Mouse (Mus musculus) lung, adult 2 months (tissue): ENCODE measurements around the gene Gm1604a. TPM values are rescaled to one million over a fixed set of nuclear protein-coding genes. Genes with fewer than 3 reads are reported as not detected.
"Not testable (repeated sequence)": the region's sequence is repeated elsewhere in the genome, so short reads cannot be mapped to it uniquely, and the experiment has no call there.

Experiments
- DNase-seq: peaks from one replicate; pipeline ENCODE4 v3.0.0; 2022
- H3K4me1 ChIP-seq: fragments of 200-500 bp; 2 replicates; pipeline ENCODE4 v1.6.1; 2011; ENCODE audit warnings: low read length; ENCODE audit not compliant: control insufficient read depth, insufficient read depth
- H3K4me3 ChIP-seq: fragments of 200-500 bp; replicated peaks from 2 replicates; pipeline ENCODE3; 2011; ENCODE audit warnings: low read depth, mild to moderate bottlenecking, control low read depth, low read length; ENCODE audit errors: extremely low read depth
- CTCF ChIP-seq: fragments of 200-500 bp; IDR thresholded peaks from 2 replicates; pipeline ENCODE4 v1.5.1; 2011; ENCODE audit warnings: mild to moderate bottlenecking, low read length, control low read depth; ENCODE audit not compliant: insufficient read depth
- WGBS: fragments of 180-500 bp; shearing (Covaris S2); methylation state at CpG from one replicate; pipeline ENCODE4 v1.1.7; 2018; 5-methylcytosine and 5-hydroxymethylcytosine counted together
- polyA plus RNA-seq: library from polyadenylated mRNA; depleted of rRNA; stranded (reverse); fragments of >200 nt; gene quantifications from 2 replicates; pipeline ENCODE4 v1.2.3, GENCODE M21; 2012

Gene Gm1604a
- polyA plus RNA-seq, 1 experiment = not detected

DNA sequence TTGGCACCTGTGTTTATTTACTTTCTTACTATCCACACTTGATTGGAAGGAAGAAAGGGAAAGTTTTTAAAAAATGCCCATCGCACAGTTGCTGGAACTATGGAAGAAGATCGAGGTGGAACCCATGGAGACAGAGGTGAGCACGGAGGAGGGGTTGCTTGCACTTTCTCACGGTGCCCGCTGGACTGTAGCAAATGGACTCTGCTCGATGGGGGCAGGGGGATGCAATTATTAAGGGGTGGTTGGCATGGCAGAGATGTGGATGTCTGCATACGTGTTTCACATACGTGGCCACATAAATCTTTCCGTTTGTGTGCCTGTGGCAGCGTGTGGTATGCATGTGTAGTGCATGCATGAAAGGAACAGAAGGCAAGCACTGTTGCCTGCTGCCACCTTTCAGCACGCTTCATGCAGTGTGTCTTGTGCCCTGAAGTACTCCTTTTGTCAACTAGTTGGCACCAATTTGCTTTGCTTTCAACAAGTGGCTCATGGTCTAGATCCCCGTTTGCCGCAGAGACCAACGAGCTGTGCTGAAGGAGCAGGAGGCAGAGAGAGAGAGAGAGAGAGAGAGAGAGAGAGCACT lies 487 bp downstream of the Gm1604a start:
- not testable (repeated sequence) for H3K4me3 ChIP-seq, DNase-seq, H3K4me1 ChIP-seq
- 36% methylated on average over 3 of the region's 14 CpGs for WGBS

DNA sequence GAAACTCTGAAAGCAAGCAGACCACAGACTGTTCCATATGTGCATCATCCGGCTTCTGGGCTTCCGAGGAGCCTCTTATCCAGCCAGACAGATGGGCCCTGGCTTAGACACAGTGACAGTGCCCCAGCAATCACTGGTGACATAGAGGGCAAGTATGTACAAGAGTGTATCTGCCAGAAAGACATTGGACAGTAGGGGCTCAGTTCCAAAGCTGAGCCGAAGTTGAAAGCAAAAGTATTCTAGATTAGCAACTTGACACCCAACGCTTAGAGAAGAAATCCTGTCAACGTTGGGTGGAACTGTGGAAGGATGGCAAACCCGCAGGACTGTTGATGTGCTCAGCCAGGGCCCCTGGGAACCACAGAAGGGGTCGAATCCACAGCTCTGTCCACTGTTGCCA lies 4.8 kb downstream of the Gm1604a start:
- H3K4me1 ChIP-seq, DNase-seq, H3K4me3 ChIP-seq: not testable (repeated sequence)
- WGBS = 43% methylated on average over 5 of the region's 7 CpGs

DNA sequence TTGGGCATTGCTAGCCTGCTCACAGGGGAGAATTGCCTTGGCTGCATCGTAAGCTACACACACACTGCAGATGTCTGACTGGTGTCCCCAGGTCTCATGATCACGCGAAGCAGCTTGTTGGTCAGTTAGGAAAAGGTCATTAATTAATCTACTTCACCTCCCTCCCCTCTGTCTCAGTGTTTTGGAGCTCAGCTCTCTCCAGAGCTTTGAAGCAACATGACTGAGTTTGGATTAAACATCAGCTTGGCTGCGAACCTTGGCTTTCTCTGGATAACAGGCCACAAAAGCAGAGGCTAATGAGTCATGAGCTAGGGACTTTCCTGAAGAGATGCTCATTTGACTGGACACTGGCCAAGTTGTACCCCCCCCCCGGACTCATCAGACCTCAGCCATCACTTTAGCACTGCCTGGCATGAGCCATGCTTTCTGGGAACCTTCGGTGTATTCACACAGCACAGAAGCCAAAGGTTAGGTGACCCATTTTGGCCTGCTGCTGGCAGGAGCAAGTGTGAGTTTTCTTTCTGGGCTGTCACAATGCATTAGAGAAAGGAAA lies 5.3 kb downstream of the Gm1604a start:
- whole genome bisulfite sequencing = 46% methylated on average over 3 of the region's 6 CpGs

DNA sequence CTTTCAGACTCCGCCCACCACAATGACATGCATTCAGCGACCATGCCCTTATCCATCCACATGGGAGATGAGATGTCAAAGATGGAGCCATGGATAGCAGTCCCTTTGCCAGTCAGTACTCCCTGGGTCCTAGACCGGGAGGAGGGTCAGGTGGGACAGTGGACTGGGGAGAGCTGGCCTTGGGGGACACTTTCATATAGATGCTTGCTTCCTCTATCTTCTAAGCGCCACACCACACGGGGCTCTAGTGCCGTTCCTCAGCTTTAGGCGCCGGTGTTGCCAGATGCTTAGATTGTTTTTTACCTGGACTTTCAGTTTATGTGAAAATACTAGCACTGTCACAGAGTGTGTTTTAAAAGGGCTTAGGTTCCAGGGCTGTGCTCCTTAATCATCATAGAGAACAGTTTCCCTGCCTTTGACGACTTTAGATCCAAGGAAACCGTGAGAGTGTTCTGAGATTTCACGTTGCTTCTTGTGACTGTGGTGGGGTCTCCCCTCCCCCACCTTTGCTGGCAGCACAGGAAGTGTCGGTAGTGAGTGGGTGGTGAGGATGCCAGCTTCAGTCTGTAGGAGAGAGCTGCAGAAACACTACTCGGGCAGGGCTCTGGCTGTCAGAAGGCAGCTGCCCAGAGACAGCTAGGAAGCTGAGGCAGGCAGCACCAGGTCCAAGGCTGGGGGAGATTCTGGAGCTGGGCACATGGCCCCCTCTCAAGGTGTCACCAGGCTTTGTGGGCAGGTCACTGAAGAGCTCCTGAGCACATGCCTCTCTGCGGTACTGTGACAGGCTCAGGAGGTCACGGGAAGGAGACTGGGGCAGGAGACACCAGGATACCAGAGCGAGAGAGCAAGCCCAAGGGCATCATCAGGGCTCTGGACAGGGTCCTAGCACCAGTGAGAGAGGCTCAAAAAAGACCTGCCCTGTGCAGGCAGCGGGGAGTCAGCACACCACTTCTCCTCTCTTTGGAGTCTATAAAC lies 8.1 kb downstream of the Gm1604a start:
- not testable (repeated sequence) for DNase-seq, H3K4me3 ChIP-seq, H3K4me1 ChIP-seq
- 55% methylated on average over 3 of the region's 17 CpGs for WGBS

More for the DNA sequence above, 5.3 kb downstream of the Gm1604a start:
- not testable (repeated sequence) for H3K4me3 ChIP-seq, H3K4me1 ChIP-seq, DNase-seq

DNA sequence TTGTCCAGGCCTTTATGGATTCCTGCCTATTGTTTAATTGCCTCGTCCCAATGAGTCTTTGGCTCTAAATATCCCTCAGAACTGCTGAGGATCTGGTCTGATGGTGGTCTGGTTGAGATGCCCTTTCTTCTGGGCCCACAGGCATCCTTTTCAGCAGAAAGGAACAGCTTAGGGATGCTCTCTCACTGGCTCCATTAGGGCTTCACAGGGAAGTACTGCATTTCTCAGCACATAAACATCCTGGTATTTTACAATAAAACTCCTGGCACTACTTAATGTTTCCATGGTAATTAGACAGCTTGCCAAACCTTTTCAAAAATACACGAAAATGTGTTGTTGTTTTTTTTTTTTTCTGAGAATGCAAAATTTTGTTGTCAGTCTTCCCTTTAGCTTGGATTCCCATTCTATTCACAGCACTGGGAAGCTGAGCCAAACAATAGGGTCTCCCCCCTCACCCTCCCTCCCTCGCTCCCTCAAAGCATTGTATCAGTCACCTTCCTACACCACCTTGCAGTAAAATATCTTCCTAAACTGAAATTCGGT lies 43.7 kb downstream of the Gm1604a start:
- not testable (repeated sequence) for H3K4me1 ChIP-seq, DNase-seq, H3K4me3 ChIP-seq
- 56% methylated on average over 3 of the region's 4 CpGs for WGBS

DNA sequence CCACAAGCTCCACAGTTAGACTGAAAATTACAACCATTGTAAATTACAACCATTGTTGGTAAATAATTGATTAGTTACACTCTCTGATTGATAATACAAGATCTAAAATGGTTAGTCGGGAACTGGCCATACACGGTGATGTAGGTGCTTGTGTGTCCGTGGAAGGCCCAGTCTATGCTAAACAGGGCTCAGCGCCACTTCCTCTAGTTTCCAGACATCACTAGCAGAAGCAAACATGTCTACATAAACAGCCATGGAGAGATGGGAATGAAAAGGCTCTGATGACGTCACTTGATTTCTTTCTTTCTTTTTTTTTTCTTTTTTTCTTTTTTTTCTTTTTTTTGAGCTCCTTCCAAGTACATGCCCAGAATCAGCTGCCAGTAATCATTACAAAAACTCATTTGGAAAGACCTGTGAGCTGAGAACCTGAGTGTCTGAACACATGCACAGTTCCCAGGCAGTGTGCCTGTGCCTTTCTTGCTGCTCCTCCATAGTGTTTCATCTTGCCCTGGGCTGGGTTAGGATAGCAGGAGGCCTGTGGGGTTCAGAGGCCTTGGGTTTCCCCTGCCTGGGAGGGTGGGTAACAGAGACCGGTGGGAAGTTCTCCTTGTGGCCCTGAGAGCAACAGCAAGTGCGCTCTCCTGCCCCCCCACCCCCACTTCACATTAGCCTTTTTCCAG lies 44.3 kb downstream of the Gm1604a start:
- not testable (repeated sequence) for H3K4me1 ChIP-seq, DNase-seq, H3K4me3 ChIP-seq
- WGBS = 65% methylated on average over 6 of the region's 7 CpGs

DNA sequence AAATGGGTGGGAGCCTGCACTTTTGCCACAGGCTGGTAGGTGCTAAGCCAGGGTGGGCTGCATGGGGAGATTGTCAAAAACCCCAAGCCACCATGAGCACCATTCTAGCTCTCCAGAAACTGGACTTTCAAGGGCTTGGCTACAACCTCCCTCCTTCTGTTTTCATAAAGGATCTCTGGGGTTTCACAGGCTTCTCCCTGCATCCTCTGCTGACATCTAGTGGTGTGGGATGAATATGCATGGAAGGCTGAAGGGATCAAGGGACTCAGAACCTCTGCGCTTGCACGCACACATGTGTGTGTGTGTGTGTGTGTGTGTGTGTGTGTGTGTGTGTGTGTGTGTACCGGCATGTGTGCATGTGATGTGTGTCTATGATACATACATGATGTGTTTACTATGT lies 49.1 kb downstream of the Gm1604a start:
- DNase-seq = peak; percentile 16
- H3K4me1 ChIP-seq, H3K4me3 ChIP-seq: not testable (repeated sequence)
- TF ChIP-seq CTCF = peak; percentile 43; the same call in 1 of the 2 replicates
- 14% methylated on average over 3 of the region's 3 CpGs for WGBS

DNA sequence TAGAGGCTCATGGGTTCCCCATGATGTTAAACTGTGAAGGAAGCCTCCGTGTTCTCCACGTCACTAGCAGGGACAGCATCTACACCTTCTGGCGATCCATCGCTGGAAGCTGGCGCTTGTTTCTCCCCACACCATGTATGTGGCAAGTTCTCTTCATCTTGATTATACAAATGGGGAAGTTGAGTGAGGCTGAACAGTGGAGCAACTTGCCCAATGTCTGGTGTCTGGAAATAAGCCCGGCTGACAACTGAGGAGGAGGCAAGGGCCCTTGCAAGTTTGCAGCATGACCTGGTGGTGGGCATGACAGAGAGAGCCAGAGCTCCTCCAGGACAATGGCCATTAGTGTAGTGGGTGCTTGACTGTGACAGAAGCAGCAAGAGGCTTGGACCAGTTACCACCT lies 50.2 kb downstream of the Gm1604a start:
- H3K4me1 ChIP-seq, H3K4me3 ChIP-seq, DNase-seq: not testable (repeated sequence)
- 82% methylated on average over 5 of the region's 6 CpGs for WGBS

DNA sequence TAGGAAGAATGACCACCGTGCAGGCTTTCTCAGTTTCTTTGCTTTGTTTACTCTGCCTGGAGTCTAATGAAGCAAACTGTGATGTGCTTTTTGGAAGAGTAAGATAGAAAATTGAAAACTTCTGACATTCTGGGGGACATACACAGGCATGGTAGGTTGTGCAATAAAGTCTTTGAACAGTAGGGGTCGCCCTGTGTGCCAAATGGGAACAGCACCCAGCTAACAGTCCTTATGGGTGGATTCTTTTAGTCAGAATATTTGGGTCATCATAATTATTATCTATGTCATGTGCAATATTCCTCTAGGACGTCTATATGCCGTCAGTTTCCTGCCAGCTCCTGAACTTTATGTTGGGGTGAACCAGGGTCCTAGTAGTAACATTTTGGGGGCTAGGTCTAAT lies 54.2 kb downstream of the Gm1604a start:
- DNase-seq = peak; percentile 34
- not testable (repeated sequence) for H3K4me3 ChIP-seq, H3K4me1 ChIP-seq
- 0% methylated on average over 1 of the region's 4 CpGs for WGBS

DNA sequence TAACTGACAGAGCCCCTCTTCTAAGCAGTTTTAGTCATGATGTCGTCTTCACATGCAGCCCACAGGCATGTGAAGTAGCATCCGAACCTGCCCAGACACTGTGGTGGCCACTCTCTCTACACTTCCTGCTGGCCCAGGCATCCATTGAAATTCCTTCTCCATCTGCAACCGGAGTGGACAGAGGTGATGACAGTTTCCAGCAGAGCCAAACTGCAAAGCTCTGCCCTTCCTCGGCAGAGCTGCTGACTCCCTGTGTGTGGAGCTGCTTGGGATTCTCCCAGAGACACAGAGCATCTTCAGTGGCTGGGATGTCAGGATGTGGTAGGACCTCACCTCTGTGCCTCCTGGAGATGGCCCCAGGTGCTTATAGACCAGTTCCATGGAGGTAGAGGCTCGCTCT lies 59.2 kb downstream of the Gm1604a start:
- no CpG with 5 or more reads among the region's 5 CpGs for WGBS
- DNase-seq, H3K4me3 ChIP-seq, H3K4me1 ChIP-seq: not testable (repeated sequence)

DNA sequence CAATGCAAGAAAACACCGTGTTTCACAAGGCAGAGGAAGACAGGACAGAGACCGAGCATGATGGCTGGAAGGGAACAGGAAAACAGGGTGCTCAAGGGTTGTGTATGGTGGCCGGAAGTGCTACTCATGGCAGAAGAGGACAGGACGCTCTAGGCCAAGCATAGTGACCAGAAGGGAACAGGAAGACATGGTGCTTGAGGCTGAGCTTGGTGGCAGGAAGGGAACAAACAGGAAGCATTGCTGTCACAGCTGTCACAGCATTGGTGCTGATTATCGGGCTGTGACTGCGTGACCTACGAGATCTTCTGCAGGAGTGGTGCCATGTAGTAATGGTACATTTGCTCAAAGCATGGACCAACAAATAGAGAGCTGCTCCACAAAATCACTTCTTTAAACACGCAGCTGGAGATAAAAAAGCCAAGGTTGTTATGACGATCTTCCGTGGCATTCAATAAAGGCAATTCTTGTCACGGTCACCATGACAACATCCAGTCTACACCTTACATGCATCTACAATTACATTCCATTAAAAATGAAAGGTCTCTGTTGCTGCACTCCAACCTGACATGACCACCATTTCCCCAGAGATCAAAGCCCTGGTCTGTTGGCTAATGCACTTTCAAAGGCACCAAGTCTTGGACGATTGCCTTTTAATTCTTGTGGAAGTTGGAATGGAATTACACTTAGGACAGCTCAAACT lies 60.3 kb downstream of the Gm1604a start:
- H3K4me1 ChIP-seq, DNase-seq, H3K4me3 ChIP-seq: not testable (repeated sequence)
- WGBS = no CpG with 5 or more reads among the region's 12 CpGs

DNA sequence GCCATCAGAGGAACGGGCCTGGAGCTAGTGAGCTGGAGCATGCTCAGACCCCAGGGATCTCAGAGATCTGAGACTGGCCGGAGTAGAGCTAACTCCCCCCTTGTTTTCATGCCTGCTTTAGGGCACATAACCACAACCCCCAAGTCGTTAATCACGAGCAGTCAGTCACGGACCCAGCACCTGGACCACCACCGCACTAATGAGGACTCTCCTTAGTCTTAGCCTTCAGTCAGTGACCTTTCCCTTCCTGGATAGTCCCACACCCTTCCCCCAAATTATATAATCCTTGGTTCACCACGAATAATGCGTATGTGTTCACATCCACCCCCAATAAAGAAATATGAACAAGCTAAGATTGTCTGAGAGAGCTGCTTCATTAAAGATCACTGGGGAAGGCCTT lies 61.5 kb downstream of the Gm1604a start:
- WGBS = 79% methylated on average over 6 of the region's 8 CpGs
- not testable (repeated sequence) for DNase-seq, H3K4me1 ChIP-seq, H3K4me3 ChIP-seq

DNA sequence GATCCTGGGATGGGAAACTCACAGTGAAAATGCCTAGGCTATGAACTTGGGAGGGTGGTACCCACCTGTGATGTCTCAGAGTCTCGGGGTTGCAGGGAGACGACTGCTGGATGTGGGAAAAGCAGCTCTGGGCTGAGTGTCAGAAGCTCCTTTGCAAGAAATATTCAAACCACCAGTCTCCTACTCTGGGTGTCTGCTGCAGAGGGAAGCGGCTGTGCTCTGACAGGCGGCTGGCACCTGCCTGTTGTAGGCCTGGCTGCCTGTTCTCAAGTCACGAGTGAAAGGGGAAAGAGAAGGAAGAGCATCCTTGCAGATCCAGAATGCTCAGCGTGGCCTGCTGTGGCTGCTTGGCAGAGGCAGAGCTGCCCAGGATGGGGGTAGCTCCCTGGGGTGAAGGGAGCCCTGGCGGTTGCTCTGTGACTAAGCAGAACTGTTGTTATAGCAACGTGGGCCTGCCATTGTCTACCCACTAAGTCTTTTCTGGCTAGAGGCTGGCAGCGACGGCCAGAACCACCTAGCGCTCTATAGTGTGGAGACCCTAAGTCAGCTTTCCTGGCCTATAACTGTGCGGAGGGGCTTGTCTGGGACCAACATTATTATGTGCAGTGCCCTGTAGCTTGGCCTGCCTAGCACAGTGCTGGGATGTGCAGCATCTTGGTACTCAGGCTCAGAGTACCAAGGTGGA lies 72.6 kb downstream of the Gm1604a start:
- DNase-seq, H3K4me1 ChIP-seq, H3K4me3 ChIP-seq: not testable (repeated sequence)
- WGBS = no CpG with 5 or more reads among the region's 12 CpGs

DNA sequence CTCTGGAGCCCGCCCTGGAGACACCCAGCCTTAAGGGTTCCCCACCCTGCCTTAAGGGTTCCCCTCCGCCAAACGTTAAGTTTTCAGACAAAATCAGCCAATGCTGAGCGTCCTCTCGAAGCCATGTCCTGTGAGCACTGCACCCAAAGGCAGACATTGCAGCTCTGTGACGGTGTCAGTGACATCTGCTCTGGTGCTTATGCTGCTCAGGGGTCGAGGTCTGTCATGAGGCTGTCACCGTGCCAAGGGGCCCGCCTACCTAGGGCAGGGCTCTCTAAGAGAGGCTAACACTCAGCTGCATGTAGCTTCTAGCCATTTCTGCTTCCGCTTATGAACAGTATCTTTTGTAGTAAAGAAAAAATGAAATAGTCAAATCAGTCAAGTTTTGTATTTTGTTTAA lies 73.7 kb downstream of the Gm1604a start:
- not testable (repeated sequence) for H3K4me3 ChIP-seq, H3K4me1 ChIP-seq, DNase-seq
- WGBS = 41% methylated on average over 7 of the region's 10 CpGs
